Mouse (Mus musculus): ENCODE data around the gene Sox15. TPM values are rescaled to one million over a fixed set of nuclear protein-coding genes. Genes with fewer than 3 reads are reported as not detected.
A peak's percentile ranks its signal among the peaks of the same experiment; 100 is the strongest.
"Not testable (repeated sequence)": the region's sequence is repeated elsewhere in the genome, so short reads cannot be mapped to it uniquely, and the experiment has no call there.

Sox15 gene
- polyA plus RNA-seq, 1 experiment from 2014 or later = not detected

DNA sequence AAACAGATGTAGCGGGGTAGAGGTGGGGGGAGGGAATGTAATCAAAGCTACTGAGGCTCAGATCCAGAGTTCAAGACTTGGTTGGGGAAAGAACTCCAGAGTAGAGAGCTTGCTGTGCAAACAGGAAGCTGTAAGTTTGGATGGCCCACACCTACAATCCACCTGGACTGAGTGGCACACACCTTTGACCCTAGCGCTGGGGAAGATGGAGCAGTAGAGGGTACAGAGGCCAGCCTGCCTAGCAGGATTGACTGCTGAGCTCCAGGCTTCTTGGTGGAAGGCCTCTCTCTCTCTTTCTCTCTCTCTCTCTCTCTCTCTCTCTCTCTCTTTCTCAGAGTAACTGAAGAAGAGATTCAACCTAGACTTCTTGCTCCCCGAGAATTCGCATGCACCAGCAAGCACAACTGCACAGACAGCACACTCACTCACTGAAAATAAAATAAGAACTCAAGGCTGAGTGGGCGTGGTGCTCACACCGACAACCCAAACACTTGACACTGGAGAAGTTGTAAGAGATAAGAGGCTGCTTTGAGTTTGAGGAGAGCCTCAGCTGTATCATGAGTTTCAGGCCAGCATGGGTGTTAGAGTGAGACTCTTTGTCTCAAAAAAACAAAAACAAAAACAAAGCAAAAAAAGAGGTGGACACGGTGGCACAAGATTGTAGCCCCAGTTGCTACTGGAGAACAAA, 34.6 kb upstream of the Sox15 start:
- no peak overlapping the region for H3K9ac ChIP-seq
- WGBS = 81% methylated on average over 7 of the region's 7 CpGs
- no peaks in the 10 kb centered on the region for H3K36me3 ChIP-seq

DNA sequence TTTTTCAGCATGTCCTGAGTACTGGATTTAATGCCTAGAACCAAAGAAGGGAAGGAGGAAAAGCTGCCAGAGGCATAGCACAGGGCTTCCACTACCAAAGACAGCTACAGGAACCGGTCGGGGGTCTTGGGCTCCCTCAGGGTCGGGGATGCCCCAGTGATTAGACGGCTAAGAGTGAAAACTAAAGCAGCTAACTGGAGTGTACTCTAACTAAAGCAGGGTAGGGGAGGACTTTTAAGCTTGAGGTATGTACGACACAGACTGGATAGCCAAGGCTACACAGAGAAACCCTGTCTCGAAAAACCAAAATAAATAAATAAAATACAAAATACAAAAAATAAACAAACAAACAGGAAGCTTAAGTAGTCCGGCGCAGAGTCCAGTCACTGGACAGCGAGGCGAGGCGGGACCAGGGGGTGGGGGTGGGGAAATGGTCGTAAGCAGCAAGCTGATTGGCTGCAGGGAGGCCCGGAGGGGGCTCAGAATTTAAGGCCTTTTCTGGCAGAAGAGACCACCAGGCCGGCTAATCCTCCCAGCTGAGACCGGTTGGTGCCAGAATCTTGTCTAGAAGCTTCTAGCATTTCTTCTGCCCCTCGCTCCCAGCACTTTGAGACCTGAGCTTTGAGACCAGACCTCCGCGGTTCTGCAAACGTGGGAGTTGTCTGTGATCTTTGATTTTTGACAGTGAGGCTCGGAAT, 33.4 kb upstream of the Sox15 start, which contains the start of gene Sat2:
Gene Sat2, plus strand, starts transcription at position 454 of the 698 bp plus-strand sequence.
- H3K36me3 ChIP-seq = no peaks in the 10 kb centered on the region
- peak within 1 kb of the TSS; percentile 52 for H3K4me3 ChIP-seq
- H3K4me2 ChIP-seq (replicated peaks) = peak within 1 kb of the TSS; percentile 78
- under 1% methylated on average over 20 of the region's 20 CpGs for WGBS
- ATAC-seq (ENCODE audit: insufficient number of reproducible peaks, insufficient read depth, low FRiP score, low TSS enrichment) = peak; percentile 49
- H3K9me3 ChIP-seq = no peaks in the 10 kb centered on the region
- H3K9ac ChIP-seq = peak within 1 kb of the TSS; percentile 75
- peaks cover 13% of the 10 kb centered on the region for H3K4me1 ChIP-seq
- peak within 1 kb of the TSS; percentile 70 for H3K27ac ChIP-seq
- no peaks in the 10 kb centered on the region; the same call in 1 of the 2 replicates for H3K27me3 ChIP-seq

More for the DNA sequence above, 34.6 kb upstream of the Sox15 start:
- ATAC-seq (ENCODE audit: insufficient number of reproducible peaks, insufficient read depth, low FRiP score, low TSS enrichment) = no peak
- peaks cover 13% of the 10 kb centered on the region for H3K4me1 ChIP-seq
- H3K27ac ChIP-seq = no peak overlapping the region
- no peaks in the 10 kb centered on the region; the same call in 1 of the 2 replicates for H3K27me3 ChIP-seq
- H3K4me3 ChIP-seq = no peak overlapping the region
- H3K9me3 ChIP-seq = no peaks in the 10 kb centered on the region
- H3K4me2 ChIP-seq (replicated peaks) = no peak overlapping the region

DNA sequence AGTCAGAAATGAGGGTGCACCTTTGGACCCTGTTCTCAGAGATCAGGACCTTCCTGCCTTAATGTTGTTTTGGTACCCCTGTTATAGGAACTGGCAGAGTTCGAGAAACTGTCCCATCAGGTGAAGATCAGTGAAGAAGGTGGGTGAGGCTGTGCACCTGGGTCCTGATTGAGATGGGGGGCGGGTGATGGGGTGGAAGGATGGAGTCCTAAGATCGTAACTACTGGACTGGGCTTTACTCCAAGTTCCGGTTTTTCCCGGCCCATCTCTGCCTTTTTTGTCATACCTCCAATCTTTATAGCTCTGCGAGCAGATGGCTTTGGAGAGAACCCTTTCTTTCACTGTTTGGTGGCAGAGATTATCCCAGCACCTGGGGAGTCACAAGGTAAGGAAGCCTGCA, 32.7 kb upstream of the Sox15 start:
- no peaks in the 10 kb centered on the region for H3K36me3 ChIP-seq
- peak overlapping the region; percentile 78 for H3K4me2 ChIP-seq (replicated peaks)
- no peaks in the 10 kb centered on the region for H3K9me3 ChIP-seq
- ATAC-seq (ENCODE audit: insufficient number of reproducible peaks, insufficient read depth, low FRiP score, low TSS enrichment) = no peak
- peaks cover 13% of the 10 kb centered on the region for H3K4me1 ChIP-seq
- peak overlapping the region; percentile 75 for H3K9ac ChIP-seq
- no peaks in the 10 kb centered on the region for H3K27me3 ChIP-seq
- WGBS = 50% methylated on average over 6 of the region's 6 CpGs
- H3K27ac ChIP-seq = peak overlapping the region; percentile 70
- peak overlapping the region; percentile 52 for H3K4me3 ChIP-seq

DNA sequence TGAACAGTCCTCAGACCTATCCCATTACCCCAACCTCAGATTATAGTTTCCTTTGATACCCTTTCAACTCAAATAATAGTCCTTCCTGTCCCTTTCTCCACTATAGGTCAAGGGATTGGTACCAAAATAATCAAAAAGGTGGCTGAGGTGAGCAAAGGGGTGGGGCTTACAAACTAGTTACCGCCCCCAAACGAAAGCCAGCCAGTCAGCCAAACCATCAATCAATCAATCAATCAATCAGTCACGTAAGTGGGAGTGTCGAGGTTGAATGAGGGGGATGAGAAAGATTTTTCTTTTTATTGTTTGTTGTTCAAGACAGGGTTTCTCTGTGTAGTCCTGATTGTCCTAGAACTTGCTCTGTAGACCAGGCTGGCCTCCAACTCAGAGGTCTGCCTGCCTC, 32.1 kb upstream of the Sox15 start:
- H3K9ac ChIP-seq = peak overlapping the region; percentile 75; the same call in 1 of the 2 replicates
- H3K4me3 ChIP-seq = peak overlapping the region; percentile 52
- no peak overlapping the region for H3K27ac ChIP-seq
- H3K27me3 ChIP-seq = no peaks in the 10 kb centered on the region
- peaks cover 13% of the 10 kb centered on the region for H3K4me1 ChIP-seq
- H3K4me2 ChIP-seq (replicated peaks) = peak overlapping the region; percentile 78
- H3K9me3 ChIP-seq = no peaks in the 10 kb centered on the region
- ATAC-seq (ENCODE audit: insufficient number of reproducible peaks, insufficient read depth, low FRiP score, low TSS enrichment) = no peak
- 74% methylated on average over 4 of the region's 4 CpGs for WGBS
- H3K36me3 ChIP-seq = no peaks in the 10 kb centered on the region

DNA sequence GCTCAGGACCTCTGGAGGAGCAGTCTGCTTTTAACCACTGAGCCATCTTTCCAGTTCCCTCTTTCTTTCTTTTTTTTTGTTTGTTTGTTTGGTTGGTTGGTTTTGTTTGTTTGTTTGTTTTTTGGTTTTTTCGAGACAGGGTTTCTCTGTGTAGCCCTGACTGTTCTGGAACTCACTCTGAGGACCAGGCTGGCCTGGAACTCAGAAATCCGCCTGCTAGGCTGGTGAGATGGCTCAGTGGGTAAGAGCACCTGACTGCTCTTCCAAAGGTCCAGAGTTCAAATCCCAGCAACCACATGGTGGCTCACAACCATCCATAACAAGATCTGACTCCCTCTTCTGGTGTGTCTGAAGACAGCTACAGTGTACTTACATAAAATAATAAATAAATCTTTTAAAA, 30.8 kb upstream of the Sox15 start:
- peaks cover 13% of the 10 kb centered on the region for H3K4me1 ChIP-seq
- H3K4me3 ChIP-seq; H3K4me2 ChIP-seq (replicated peaks); ATAC-seq (ENCODE audit: insufficient number of reproducible peaks, insufficient read depth, low FRiP score, low TSS enrichment); H3K9me3 ChIP-seq; H3K9ac ChIP-seq; H3K36me3 ChIP-seq; H3K27me3 ChIP-seq; H3K27ac ChIP-seq: not testable (repeated sequence)
- 79% methylated on average over 2 of the region's 2 CpGs for WGBS

DNA sequence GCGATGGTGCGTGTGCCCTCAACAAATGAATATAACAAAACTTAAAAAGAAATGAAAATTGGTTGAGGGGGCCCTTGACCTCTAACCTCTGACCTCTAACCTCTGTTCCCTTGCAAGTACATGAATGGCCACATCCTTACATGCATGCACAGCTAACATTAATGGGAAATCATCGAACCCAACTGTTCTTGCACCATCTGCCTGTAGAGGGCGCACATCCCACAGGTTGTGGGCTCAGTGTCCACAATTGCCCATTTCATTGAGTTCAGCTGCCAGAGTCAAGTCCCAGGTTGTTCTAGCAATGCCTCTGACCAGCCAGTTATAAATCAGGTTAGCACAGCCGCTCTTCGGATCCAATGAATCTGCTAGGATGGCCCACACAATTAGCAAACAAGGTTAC, 26.8 kb upstream of the Sox15 start:
- Histone ChIP-seq H3K27me3 (no peaks in the 10 kb centered on the region), H3K9me3 (no peaks in the 10 kb centered on the region), H3K4me2 (replicated peaks) (no peak overlapping the region), H3K4me1 (peaks cover 4% of the 10 kb centered on the region; the same call in 1 of the 2 replicates), H3K4me3 (no peak overlapping the region), H3K36me3 (no peaks in the 10 kb centered on the region), H3K27ac (no peak overlapping the region), H3K9ac (no peak overlapping the region)
- WGBS = 34% methylated on average over 6 of the region's 6 CpGs
- ATAC-seq (ENCODE audit: insufficient number of reproducible peaks, insufficient read depth, low FRiP score, low TSS enrichment) = no peak

DNA sequence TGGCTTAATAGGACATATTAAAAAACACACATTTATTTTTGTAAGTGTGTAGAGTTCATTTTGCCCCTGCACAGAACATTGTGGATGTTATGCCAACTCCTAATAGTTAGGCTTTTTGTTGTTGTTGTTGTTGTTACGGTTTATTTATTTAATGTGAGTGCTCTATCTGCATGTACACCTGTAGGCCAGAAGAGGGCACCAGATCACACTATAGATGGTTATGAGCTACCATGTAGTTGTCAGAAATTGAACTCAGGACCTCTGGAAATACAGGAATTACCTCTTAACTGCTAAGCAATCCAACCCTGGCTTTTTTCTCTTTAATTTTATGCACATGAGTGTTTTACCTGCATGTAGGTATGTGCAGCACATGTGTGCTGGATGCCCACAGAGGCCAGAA, 25.3 kb upstream of the Sox15 start:
- Histone ChIP-seq H3K4me3 (no peak overlapping the region), H3K4me1 (peaks cover 14% of the 10 kb centered on the region), H3K9me3 (no peaks in the 10 kb centered on the region), H3K27ac (no peak overlapping the region), H3K27me3 (no peaks in the 10 kb centered on the region), H3K36me3 (no peaks in the 10 kb centered on the region), H3K9ac (no peak overlapping the region), H3K4me2 (replicated peaks) (no peak overlapping the region)
- 70% methylated on average over 1 of the region's 1 CpGs for WGBS
- ATAC-seq (ENCODE audit: insufficient number of reproducible peaks, insufficient read depth, low FRiP score, low TSS enrichment) = no peak

DNA sequence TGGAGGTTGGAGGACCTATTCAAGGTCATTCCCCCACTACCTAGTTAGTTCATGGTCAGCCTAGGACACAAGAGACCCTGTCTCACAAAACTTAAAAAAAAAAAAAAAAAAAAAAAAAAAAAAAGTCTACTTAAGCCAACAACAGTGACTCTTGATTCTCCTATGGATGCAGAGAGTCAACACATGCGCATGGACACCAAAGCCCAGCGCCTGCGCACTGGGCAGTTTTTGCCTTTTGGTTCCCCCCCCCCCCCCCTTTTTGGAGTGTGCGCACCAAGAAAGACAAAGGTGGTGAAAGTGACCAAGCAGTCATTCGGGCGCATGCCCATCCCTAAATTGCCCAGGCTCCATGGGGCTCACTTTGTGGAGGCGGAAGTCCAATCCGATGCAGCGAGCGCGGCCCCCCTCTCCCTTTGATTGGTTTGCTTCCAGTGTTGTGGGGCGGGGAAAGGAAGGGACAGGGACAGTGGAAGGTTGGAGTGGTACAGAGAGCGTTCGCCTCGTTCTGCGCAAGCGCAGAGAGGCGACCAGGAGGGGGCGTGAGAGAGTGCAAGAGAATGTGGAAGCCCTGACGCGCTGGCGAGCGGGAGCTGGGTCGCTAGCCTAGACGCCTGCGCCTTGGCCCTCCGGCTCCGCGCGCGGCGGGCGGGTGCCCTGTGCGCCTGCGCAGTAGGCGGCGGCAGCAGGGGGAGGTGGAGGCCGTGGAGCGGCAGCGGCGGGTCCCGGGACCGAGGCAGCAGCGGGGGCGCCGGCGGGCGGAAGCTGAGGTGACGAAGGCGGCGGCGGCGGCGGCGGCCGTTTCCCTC, 22.6 kb upstream of the Sox15 start, which contains the start of gene Fxr2:
Gene Fxr2, plus strand, starts transcription at position 707 of the 806 bp plus-strand sequence.
- Histone ChIP-seq H3K4me3 (peak within 1 kb of the TSS; percentile 69), H3K9ac (peak within 1 kb of the TSS; percentile 90), H3K27ac (peak within 1 kb of the TSS; percentile 96), H3K4me2 (replicated peaks) (peak within 1 kb of the TSS; percentile 78), H3K36me3 (peaks cover 3% of the 10 kb centered on the region), H3K9me3 (no peaks in the 10 kb centered on the region), H3K4me1 (peaks cover 23% of the 10 kb centered on the region), H3K27me3 (no peaks in the 10 kb centered on the region)
- under 1% methylated on average over 43 of the region's 56 CpGs for WGBS
- peak; percentile 99 for ATAC-seq (ENCODE audit: insufficient number of reproducible peaks, insufficient read depth, low FRiP score, low TSS enrichment)

DNA sequence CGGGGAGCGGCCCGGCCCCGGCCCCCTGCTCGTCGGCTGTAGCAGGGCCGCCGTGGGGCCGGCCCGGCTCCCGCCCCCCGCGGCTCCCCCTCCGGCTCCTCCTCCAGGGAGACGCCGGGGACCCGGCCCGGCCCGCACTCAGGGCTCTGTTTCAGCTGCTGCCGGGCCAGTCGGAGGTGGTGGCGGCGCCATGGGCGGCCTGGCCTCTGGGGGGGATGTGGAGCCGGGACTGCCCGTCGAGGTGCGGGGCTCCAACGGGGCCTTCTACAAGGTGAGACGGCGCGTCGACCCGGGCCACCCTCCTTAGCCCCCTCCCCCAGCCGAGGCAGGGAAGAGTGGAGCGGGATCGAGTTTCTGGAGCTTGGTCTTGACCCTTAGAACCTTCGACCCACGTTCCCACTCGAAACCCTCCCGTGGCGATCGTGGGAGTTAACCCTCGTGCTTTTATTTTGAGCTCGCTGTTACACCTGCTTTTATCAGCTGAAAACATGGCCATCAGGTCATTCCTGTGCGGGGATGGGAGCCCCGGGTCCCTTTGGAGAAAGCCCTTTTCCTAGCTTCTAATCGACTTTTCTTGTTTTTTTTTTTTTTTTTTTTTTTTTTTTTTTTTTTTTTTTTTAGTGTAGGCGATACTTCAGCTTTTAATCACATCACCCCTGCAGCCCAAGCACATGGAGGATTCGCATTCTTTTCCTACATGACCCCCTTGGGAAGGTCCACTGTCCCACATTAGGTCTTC, 21.8 kb upstream of the Sox15 start:
- Histone ChIP-seq H3K27ac (peak overlapping the region; percentile 96), H3K4me3 (peak overlapping the region; percentile 69), H3K9me3 (no peaks in the 10 kb centered on the region), H3K9ac (peak overlapping the region; percentile 90), H3K36me3 (peaks cover 6% of the 10 kb centered on the region), H3K4me1 (peaks cover 23% of the 10 kb centered on the region), H3K4me2 (replicated peaks) (peak overlapping the region; percentile 78), H3K27me3 (no peaks in the 10 kb centered on the region)
- WGBS = under 1% methylated on average over 45 of the region's 50 CpGs
- ATAC-seq (ENCODE audit: insufficient number of reproducible peaks, insufficient read depth, low FRiP score, low TSS enrichment) = peak; percentile 29; the same call in 1 of the 2 replicates

DNA sequence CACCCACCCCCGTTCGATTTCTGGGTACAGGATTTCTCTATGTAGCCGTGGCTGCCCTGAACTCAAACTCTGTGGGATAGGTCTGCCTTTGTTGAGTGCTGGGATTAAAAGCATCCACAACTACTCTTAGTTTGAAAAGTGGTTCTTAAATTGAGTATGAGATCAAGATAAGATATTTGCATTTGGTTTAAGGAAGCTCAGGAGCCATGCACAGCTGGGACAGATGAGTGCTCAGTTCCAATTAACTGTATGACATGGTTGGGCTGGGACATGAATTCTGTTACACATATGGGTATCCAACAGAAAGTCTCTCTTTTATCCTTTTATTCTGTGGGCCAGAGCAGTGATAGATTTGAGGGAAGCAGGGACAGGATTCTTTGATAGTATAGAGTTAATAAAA, 19.6 kb upstream of the Sox15 start:
- 90% methylated on average over 3 of the region's 3 CpGs for WGBS
- Histone ChIP-seq H3K27ac (no peak overlapping the region), H3K4me3 (no peak overlapping the region), H3K4me2 (replicated peaks) (peak overlapping the region; percentile 78), H3K9me3 (no peaks in the 10 kb centered on the region), H3K4me1 (peaks cover 23% of the 10 kb centered on the region), H3K36me3 (peaks cover 22% of the 10 kb centered on the region), H3K9ac (no peak overlapping the region), H3K27me3 (no peaks in the 10 kb centered on the region)
- no peak for ATAC-seq (ENCODE audit: insufficient number of reproducible peaks, insufficient read depth, low FRiP score, low TSS enrichment)

DNA sequence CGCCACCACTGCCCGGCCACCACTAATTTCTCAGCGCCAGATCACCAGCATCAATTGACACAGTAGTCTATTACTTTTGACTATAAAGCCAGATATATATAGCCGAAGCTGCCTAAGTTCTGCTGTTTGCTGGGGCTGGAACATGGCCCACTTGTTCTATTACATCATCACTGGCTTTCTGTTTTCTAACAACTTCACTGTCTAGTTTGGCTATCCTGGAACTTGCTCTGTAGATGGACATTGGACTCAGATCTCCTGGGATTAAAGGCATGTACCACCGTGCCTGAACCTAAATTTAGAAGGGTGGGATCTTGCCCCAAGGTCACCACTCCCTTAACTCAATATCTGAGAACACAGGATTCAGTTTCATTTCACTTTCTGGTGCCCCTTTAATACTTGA, 9.3 kb upstream of the Sox15 start:
- no peak overlapping the region for H3K4me3 ChIP-seq
- no peaks in the 10 kb centered on the region for H3K9me3 ChIP-seq
- no peaks in the 10 kb centered on the region for H3K27me3 ChIP-seq
- 92% methylated on average over 5 of the region's 5 CpGs for WGBS
- peaks cover 95% of the 10 kb centered on the region for H3K36me3 ChIP-seq
- ATAC-seq (ENCODE audit: insufficient number of reproducible peaks, insufficient read depth, low FRiP score, low TSS enrichment) = no peak
- H3K4me1 ChIP-seq = no peaks in the 10 kb centered on the region
- no peak overlapping the region for H3K4me2 ChIP-seq (replicated peaks)
- H3K9ac ChIP-seq = no peak overlapping the region
- H3K27ac ChIP-seq = no peak overlapping the region
